Mouse (Mus musculus) C2C12 (cell line): ENCODE data around the gene Myh9.

Source experiments
- FOSL1 ChIP-seq: IDR thresholded peaks from one replicate; pipeline ENCODE4 v1.8.0; 2011; ENCODE audit warnings: mild to moderate bottlenecking, low read length; ENCODE audit not compliant: poor library complexity, insufficient read depth, severe bottlenecking
- MAX ChIP-seq: IDR thresholded peaks from one replicate; pipeline ENCODE4 v1.6.1; 2011; ENCODE audit warnings: mild to moderate bottlenecking, control low read depth
- MYOD1 ChIP-seq: IDR thresholded peaks from one replicate; pipeline ENCODE4 v1.6.1; 2011; ENCODE audit warnings: low read depth; ENCODE audit not compliant: control insufficient read depth, insufficient read length
- MYOG ChIP-seq: IDR thresholded peaks from one replicate; pipeline ENCODE4 v1.6.1; 2011; ENCODE audit not compliant: control insufficient read depth, insufficient read length; ENCODE audit errors: extremely low read depth

DNA sequence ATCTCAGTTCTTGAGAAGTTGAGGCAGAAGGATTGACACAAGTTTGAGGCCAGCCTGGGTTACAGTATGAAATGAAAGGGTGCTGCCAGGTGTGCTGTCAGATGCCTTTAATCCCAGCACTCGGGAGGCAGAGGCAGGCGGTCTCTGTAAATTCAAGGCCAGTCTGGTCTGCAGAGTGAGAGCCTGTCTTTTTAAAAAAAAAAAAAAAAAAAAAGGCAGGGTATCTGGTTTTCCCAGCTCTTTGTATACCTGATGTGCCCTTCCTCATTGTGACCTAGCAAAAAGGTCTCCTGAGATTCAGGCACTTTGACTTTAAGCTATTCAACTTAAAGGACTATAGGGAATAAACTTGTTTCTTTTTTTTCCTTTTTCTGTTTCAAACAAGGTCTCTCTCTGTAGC, 10.0 kb upstream of the Myh9 start:
- TF ChIP-seq MAX (no peak), MYOG (no peak), MYOD1 (no peak), FOSL1 (no peak)
